Mouse (Mus musculus): ENCODE data around the gene Wfdc9.

DNA sequence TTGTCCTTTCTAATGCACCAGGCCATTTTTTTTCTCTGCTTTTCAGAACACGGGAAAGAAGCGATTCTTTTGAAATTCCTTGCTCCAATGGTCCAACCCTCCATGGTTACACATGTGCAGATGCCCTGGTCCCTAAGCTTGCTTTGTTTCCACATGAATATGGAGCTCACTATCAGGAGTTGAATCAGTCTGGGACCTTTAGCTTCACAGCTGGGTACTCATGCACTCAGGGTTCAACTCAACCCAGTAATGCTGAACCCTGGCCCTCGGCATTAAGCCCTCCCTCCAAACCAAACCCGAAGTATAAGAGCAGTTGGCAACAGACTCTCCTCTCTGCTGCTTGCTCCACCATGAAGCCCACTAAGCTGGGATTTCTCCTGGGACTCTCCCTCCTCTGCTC lies 41.8 kb upstream of the Wfdc9 start, which contains the start of gene Spint4:
- no peak for TF ChIP-seq POLR2A (IDR thresholded peaks at IDR 0.05; ENCODE audit: borderline replicate concordance, extremely low read depth, insufficient read depth, insufficient read length, poor library complexity, severe bottlenecking)
- TF ChIP-seq CTCF (IDR thresholded peaks at IDR 0.05; ENCODE audit: borderline replicate concordance, extremely low read depth, insufficient read depth, insufficient read length): no peak

Measured in brain, embryonic 14.5 days (tissue).